Mouse (Mus musculus) megakaryocyte, adult 5-6 weeks (primary cell): ENCODE data around the gene Olfr477. TPM values are rescaled to one million over a fixed set of nuclear protein-coding genes. Genes with fewer than 3 reads are reported as not detected.
"Not testable (repeated sequence)": the region's sequence is repeated elsewhere in the genome, so short reads cannot be mapped to it uniquely, and the experiment has no call there.

Experiments used
- ATAC-seq: 2 replicates; pipeline ENCODE4 v1.8.0; 2016; ENCODE audit warnings: mild to moderate bottlenecking, inconsistent platforms; ENCODE audit not compliant: poor library complexity, severe bottlenecking
- total RNA-seq, 2 experiments: library from RNA; stranded (forward) in 1 of 2; stranded (reverse) in 1 of 2; fragments of 153-499, 151-499 nt in 1 of 2; fragments of 221-1000, 200-1000 nt in 1 of 2; gene quantifications; 2 replicates each; pipeline versions ENCODE4 v1.2.3 to v1.2.4; 2015 to 2017

The Olfr477 gene
- total RNA-seq (2015) (not detected in 2 replicates), total RNA-seq (2017) (not detected in 2 replicates)

DNA sequence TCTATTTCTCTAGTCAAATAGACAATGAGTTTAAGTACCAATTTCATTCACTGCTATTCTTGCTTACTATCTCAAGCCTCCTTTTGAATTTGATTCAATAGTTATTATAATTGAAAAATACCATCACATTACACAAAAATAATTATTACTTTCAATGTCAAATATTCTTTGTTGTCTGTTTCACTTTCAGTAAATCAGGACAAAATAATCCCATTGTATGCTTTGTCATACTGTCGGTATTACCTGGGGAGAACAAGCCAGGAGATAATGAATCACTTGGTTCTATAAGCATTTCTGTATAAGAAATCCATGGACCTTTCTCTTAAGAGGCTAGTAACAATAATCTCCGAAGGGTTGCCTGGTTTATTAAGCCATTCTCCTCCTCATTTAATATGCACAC, at the start of gene Olfr477:
Gene Olfr477, plus strand, starts transcription at position 301 of the 400 bp plus-strand sequence.
- ATAC-seq: no peak

DNA sequence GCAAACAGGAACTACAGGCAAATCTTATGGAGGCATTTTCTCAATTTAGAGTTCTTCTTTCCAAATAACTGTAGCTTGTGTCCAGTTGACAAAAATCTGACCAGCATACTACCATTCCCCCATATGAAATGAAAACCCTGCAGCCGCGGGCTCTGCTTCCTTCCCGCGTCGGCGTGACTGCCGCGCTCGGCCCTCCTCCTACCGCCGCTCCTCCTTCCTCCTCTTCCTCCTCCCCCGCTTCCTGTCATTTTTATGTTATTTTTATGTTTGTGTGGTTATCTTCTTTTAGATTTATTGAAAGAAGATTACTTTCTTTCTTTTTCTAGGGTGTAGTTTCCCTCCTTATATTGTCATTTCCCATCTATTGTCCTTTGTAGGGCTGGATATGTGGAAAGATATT, 34.0 kb upstream of the Olfr477 start:
- ATAC-seq: peak; percentile 74

DNA sequence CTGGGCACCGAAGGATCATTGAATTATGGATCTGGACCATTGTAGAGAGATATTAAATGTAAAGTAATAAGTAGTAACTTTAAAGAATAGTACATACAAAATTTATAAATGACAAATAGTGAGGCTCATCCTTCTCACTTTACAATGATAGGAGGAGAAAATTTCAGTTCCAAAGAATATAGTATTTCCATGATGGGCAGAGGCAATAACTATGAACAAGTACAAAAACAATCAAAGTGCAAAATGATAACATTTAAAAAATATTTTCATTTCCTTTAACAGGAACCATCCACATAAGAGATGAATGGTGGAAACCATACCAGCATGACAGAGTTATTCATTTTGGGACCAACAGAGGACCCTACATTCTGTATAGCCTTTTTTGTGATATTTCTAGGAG, 32.1 kb upstream of the Olfr477 start, which contains the start of gene Olfr474:
Gene Olfr474, plus strand, starts transcription at position 301 of the 400 bp plus-strand sequence.
- no peak for ATAC-seq

DNA sequence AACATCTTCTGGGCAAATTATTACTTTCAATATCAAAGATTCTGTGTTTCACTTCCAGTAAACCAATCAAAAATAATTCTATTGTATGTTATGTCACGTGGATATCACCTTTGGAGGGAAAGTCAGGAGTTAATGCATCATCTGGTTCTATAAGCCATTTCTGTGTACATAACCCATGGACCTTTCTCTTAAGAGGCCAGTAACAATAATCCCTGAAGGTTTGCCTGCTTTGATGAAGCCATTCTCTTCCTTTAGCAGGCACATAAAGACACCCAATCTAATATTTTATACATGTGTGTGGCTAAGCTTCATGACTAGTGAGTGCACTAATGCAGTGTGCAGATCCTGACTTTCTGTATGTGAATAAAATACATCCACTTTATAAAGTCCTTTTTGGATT, 22.0 kb upstream of the Olfr477 start, which contains the start of gene Olfr476:
Gene Olfr476, plus strand, starts transcription at position 301 of the 400 bp plus-strand sequence.
- ATAC-seq: no peak

DNA sequence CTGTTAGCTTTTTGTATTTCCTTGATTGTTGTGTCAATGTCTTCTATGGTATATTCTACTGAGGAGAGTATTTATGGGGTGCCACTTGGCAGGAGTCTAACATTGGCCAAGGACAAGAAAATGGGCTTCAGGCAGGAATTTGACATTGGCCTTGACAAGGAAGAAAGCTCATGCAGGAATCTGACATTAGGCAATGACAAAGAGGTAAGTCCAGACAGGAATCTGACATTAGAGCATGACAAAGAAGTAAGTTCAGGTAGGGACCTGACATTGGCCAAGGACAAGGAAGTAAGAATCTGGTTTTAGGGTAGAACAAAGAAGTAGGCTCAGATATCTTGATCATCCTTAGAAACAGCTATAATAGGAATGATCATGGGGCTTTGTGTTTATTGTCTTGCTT, 27.8 kb downstream of the Olfr477 start:
- not testable (repeated sequence) for ATAC-seq

DNA sequence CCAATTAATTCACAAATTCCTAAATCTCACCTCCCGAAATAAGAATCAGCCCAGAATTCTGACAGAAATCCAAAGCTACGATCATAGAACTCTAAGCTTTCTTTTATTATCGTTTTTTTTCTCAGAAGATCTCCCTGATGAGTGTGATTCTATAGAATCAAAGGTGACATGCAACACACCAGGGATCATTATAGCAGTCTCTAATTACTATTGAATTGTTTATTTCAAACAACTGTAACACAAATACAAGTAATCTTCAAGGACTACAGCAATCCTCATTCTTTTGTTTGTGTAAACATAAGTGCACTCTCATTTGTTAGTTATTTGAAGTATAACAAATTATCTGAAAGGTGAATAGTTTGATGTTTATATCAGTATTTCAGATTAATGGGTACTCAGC, 47.4 kb downstream of the Olfr477 start, which contains the start of gene Olfr478:
Gene Olfr478, minus strand, starts transcription at position 101 of the 400 bp plus-strand sequence.
- ATAC-seq: no peak

Other genes with a start within 250 kb of the Olfr477 start
- gene Cyb5r2, start 228.7 kb upstream of the Olfr477 start, total RNA-seq (2015): not detected in 2 replicates
- not detected in 2 replicates for gene Cyb5r2, start 228.7 kb upstream of the Olfr477 start, total RNA-seq (2017)
- gene Ovch2, start 185.5 kb upstream of the Olfr477 start, total RNA-seq (2015): not detected in 2 replicates
- not detected in 2 replicates for gene Ovch2, start 185.5 kb upstream of the Olfr477 start, total RNA-seq (2017)
- gene Olfr467, start 174.4 kb upstream of the Olfr477 start, total RNA-seq (2015): not detected in 2 replicates
- not detected in 2 replicates for gene Olfr467, start 174.4 kb upstream of the Olfr477 start, total RNA-seq (2017)
- not detected in 2 replicates for gene Olfr469, start 161.2 kb upstream of the Olfr477 start, total RNA-seq (2015)
- not detected in 2 replicates for gene Olfr469, start 161.2 kb upstream of the Olfr477 start, total RNA-seq (2017)
- not detected in 2 replicates for gene Olfr470, start 139.2 kb upstream of the Olfr477 start, total RNA-seq (2015)
- gene Olfr470, start 139.2 kb upstream of the Olfr477 start, total RNA-seq (2017): not detected in 2 replicates
- not detected in 2 replicates for gene Olfr472, start 88.8 kb upstream of the Olfr477 start, total RNA-seq (2015)
- gene Olfr472, start 88.8 kb upstream of the Olfr477 start, total RNA-seq (2017): not detected in 2 replicates
- gene Olfr473, start 56.2 kb upstream of the Olfr477 start, total RNA-seq (2015): not detected in 2 replicates
- not detected in 2 replicates for gene Olfr473, start 56.2 kb upstream of the Olfr477 start, total RNA-seq (2017)
- not detected in 2 replicates for gene Olfr474, start 32.0 kb upstream of the Olfr477 start, total RNA-seq (2015)
- gene Olfr474, start 32.0 kb upstream of the Olfr477 start, total RNA-seq (2017): not detected in 2 replicates
- gene Olfr476, start 21.9 kb upstream of the Olfr477 start, total RNA-seq (2015): not detected in 2 replicates
- gene Olfr476, start 21.9 kb upstream of the Olfr477 start, total RNA-seq (2017): not detected in 2 replicates
- gene Olfr478, start 47.3 kb downstream of the Olfr477 start, total RNA-seq (2015): not detected in 2 replicates
- gene Olfr478, start 47.3 kb downstream of the Olfr477 start, total RNA-seq (2017): not detected in 2 replicates
- not detected in 2 replicates for gene Olfr479, start 64.0 kb downstream of the Olfr477 start, total RNA-seq (2015)
- gene Olfr479, start 64.0 kb downstream of the Olfr477 start, total RNA-seq (2017): not detected in 2 replicates
- gene Olfr480, start 80.7 kb downstream of the Olfr477 start, total RNA-seq (2015): not detected in 2 replicates
- gene Olfr480, start 80.7 kb downstream of the Olfr477 start, total RNA-seq (2017): not detected in 2 replicates
- not detected in 2 replicates for gene Olfr481, start 93.2 kb downstream of the Olfr477 start, total RNA-seq (2015)
- not detected in 2 replicates for gene Olfr481, start 93.2 kb downstream of the Olfr477 start, total RNA-seq (2017)
- not detected in 2 replicates for gene Olfr482, start 110.9 kb downstream of the Olfr477 start, total RNA-seq (2015)
- not detected in 2 replicates for gene Olfr482, start 110.9 kb downstream of the Olfr477 start, total RNA-seq (2017)
- not detected in 2 replicates for gene Olfr483, start 114.2 kb downstream of the Olfr477 start, total RNA-seq (2015)
- gene Olfr483, start 114.2 kb downstream of the Olfr477 start, total RNA-seq (2017): not detected in 2 replicates
- not detected in 2 replicates for gene Olfr484, start 140.8 kb downstream of the Olfr477 start, total RNA-seq (2015)
- gene Olfr484, start 140.8 kb downstream of the Olfr477 start, total RNA-seq (2017): not detected in 2 replicates
- gene Olfr485, start 173.2 kb downstream of the Olfr477 start, total RNA-seq (2015): not detected in 2 replicates
- not detected in 2 replicates for gene Olfr485, start 173.2 kb downstream of the Olfr477 start, total RNA-seq (2017)
- gene Olfr486, start 186.0 kb downstream of the Olfr477 start, total RNA-seq (2015): not detected in 2 replicates
- not detected in 2 replicates for gene Olfr486, start 186.0 kb downstream of the Olfr477 start, total RNA-seq (2017)
- not detected in 2 replicates for gene Olfr487, start 227.9 kb downstream of the Olfr477 start, total RNA-seq (2015)
- not detected in 2 replicates for gene Olfr487, start 227.9 kb downstream of the Olfr477 start, total RNA-seq (2017)